Mouse (Mus musculus) heart, embryonic 16.5 days (tissue): ENCODE data around the gene Hcn2. TPM values are rescaled to one million over a fixed set of nuclear protein-coding genes. Genes with fewer than 3 reads are reported as not detected.
A peak's percentile ranks its signal among the peaks of the same experiment; 100 is the strongest.
"Not testable (repeated sequence)": the region's sequence is repeated elsewhere in the genome, so short reads cannot be mapped to it uniquely, and the experiment has no call there.

Source experiments
- ATAC-seq: fragments of 200-750 bp; cut with Nextera tagmentation; replicated peaks from 2 replicates; pipeline ENCODE4 v1.8.0; 2017; ENCODE audit warnings: moderate number of reproducible peaks; ENCODE audit not compliant: insufficient read depth, low FRiP score; ENCODE audit errors: extremely low read depth
- H3K27ac ChIP-seq: fragments of 300-500 bp; sonication (generic); 2 replicates; pipeline ENCODE4 v1.5.1; 2014; ENCODE audit warnings: mild to moderate bottlenecking, low read length, control low read depth, moderate library complexity
- H3K27me3 ChIP-seq: fragments of 300-500 bp; sonication (generic); 2 replicates; pipeline ENCODE4 v1.6.1; 2014; ENCODE audit warnings: low read length, mixed read lengths; ENCODE audit not compliant: control insufficient read depth, insufficient read depth
- H3K36me3 ChIP-seq: fragments of 300-500 bp; sonication (generic); 2 replicates; pipeline ENCODE4 v1.6.1; 2014; ENCODE audit not compliant: control insufficient read depth, insufficient read depth
- H3K4me1 ChIP-seq: fragments of 300-500 bp; sonication (generic); 2 replicates; pipeline ENCODE4 v1.6.1; 2014; ENCODE audit warnings: low read length, mixed read lengths; ENCODE audit not compliant: control insufficient read depth, insufficient read depth
- H3K4me2 ChIP-seq: fragments of 300-500 bp; sonication (generic); 2 replicates; pipeline ENCODE4 v1.6.1; 2014; ENCODE audit warnings: low read depth, mild to moderate bottlenecking, control low read depth, low read length
- H3K4me3 ChIP-seq: fragments of 300-500 bp; sonication (generic); 2 replicates; pipeline ENCODE4 v1.5.1; 2014; ENCODE audit warnings: mild to moderate bottlenecking, control low read depth, low read length
- H3K9ac ChIP-seq: fragments of 300-500 bp; sonication (generic); 2 replicates; pipeline ENCODE4 v1.6.1; 2014; ENCODE audit warnings: low read length, control low read depth
- H3K9me3 ChIP-seq: fragments of 300-500 bp; sonication (generic); replicated peaks from 2 replicates; pipeline ENCODE4 v1.6.1; 2016; ENCODE audit warnings: low read length; ENCODE audit not compliant: control insufficient read depth
- WGBS: fragments of 180-500 bp; shearing (Covaris S2); extraction: QIAGEN DNeasy Blood & Tissue Kit; methylation state at CpG from one replicate; pipeline ENCODE4 v1.1.7; 2014; 5-methylcytosine and 5-hydroxymethylcytosine counted together
- polyA plus RNA-seq: library from polyadenylated mRNA; unstranded; fragments of >200 nt; fragmentation: Nextera tagmentation; extraction: Ambion mirVana; gene quantifications from 2 replicates; pipeline ENCODE4 v1.2.1, GENCODE M21; 2015

Gene Hcn2
- polyA plus RNA-seq, 1 experiment from 2014 or later = not detected

DNA sequence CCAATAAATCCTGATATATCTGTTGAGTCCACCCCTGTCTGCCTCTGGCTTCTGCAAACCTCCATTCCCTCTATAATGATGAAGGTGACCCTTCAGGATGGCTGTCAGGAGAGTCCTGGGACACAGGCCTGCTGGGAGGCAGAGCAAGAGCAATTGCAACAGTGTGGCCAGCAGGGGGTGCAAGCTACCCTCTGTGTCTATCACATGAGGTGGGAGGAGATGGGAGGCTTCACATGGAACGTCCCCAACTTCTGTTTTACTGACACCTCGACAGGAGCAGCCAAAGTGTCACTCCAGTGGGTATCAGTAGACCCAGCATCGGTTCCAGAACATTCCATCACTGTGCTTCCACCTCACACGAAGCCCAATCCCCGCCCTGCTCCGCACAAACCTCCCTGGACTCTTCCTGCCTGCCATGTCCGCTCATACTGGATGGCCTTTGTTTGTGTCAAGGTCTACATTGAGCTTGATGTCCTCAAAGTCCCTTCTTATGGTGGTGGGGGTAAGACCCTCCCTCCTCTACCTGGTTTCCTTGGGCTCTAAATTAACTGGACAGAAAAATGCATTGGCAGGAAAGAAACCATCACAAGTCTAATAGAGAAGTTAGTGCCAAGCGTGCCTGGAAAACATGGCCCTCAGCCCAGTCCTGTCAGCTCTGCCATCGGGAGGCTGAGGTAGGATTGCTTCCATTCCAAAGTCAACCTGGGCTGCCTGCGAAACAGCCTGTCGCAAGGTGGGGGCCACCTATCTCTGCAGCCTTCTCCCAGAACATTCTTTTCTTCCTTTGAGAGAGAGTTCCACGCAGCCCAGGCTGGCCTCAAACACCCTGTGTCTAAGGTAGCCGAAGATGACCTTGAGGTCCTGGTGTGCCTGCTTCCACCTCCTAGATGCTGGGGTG, 21.0 kb upstream of the Hcn2 start:
- peak overlapping the region; percentile 84 for H3K27ac ChIP-seq
- no peak overlapping the region for H3K4me2 ChIP-seq
- no peak overlapping the region for H3K4me3 ChIP-seq
- H3K9me3 ChIP-seq = no peaks in the 10 kb centered on the region; the same call in 1 of the 2 replicates
- H3K36me3 ChIP-seq = no peaks in the 10 kb centered on the region
- H3K9ac ChIP-seq = peak overlapping the region; percentile 24
- peak; percentile 56; the same call in 1 of the 2 replicates for ATAC-seq
- peaks cover 24% of the 10 kb centered on the region for H3K4me1 ChIP-seq
- WGBS = 50% methylated on average over 13 of the region's 13 CpGs
- no peaks in the 10 kb centered on the region for H3K27me3 ChIP-seq

DNA sequence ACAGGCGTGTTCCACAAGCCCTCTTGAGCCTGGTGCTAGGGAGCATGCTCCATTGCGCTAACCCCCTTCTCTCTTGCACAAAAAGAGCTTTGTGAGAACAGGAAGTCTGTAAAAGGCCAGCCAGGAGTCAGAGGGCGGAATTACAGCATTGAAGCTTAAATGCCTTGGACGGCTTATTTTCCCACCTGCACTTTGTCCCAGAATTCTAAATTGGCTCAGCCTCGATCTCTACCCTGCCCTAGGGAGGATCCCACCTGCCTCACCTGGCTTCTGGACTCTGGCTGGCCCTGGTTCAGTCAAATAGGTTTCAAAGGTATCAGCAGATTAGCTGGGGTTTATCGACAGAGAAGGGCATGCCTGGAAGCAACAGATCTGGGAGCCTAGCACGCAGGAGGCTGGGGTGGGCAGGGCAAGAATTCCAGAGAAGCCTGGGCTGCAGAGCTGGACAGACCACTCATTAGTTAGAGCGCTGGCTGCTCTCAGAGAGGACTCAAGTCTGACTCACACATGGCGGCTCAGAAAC, 20.2 kb upstream of the Hcn2 start:
- no peak overlapping the region for H3K4me3 ChIP-seq
- peak overlapping the region; percentile 84 for H3K27ac ChIP-seq
- peak; percentile 24; the same call in 1 of the 2 replicates for ATAC-seq
- H3K4me2 ChIP-seq = peak overlapping the region; percentile 13; the same call in 1 of the 2 replicates
- peak overlapping the region; percentile 22; the same call in 1 of the 2 replicates for H3K9ac ChIP-seq
- no peaks in the 10 kb centered on the region; the same call in 1 of the 2 replicates for H3K9me3 ChIP-seq
- WGBS = 39% methylated on average over 9 of the region's 9 CpGs
- no peaks in the 10 kb centered on the region for H3K27me3 ChIP-seq
- H3K36me3 ChIP-seq = no peaks in the 10 kb centered on the region
- H3K4me1 ChIP-seq = peaks cover 28% of the 10 kb centered on the region

DNA sequence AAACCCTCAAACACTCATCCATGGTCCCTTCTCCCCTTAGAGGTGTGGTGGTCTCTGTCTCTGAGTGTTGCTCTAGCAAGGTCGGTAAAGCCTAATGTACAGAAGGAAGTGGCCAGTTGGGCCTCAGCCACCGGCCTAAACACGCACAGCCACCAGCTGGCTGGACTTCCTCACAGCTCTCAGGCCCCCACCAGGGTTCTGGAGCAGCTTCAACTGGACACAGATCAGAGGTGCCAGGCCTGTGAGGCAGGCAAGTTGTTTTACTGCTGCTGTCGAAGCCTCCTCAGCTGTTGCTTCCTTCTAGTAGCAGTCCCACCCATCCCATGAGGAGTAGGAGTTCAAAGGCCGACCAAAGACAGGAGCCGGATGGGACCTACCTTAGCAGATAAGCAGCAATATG, 18.5 kb upstream of the Hcn2 start:
- Histone ChIP-seq H3K9me3 (no peaks in the 10 kb centered on the region), H3K27ac (no peak overlapping the region), H3K4me2 (no peak overlapping the region), H3K9ac (no peak overlapping the region), H3K4me1 (peaks cover 37% of the 10 kb centered on the region), H3K27me3 (no peaks in the 10 kb centered on the region), H3K4me3 (no peak overlapping the region), H3K36me3 (no peaks in the 10 kb centered on the region)
- no peak for ATAC-seq
- WGBS = 69% methylated on average over 6 of the region's 6 CpGs

DNA sequence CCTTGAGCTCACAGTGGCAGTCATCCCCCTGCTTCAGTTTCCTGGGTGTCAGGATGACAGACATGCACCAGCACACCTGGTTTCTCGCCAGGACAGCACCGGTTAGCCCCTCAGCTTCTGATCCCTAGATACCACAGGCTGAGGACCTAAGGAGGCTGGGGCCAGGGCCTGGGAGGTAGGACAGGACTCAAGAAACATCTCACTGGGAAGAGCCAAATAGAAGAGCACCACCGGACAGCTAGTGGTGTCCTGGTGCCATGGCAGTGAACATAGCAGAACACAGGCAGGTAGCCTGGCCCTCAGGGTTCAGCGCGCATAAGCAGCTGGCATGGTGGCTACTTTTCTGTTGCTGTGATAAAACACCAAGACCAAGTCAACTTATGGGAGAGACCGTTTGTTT, 18.0 kb upstream of the Hcn2 start:
- peaks cover 37% of the 10 kb centered on the region for H3K4me1 ChIP-seq
- no peaks in the 10 kb centered on the region for H3K9me3 ChIP-seq
- no peak overlapping the region for H3K4me2 ChIP-seq
- H3K9ac ChIP-seq = no peak overlapping the region
- no peaks in the 10 kb centered on the region for H3K36me3 ChIP-seq
- H3K27me3 ChIP-seq = no peaks in the 10 kb centered on the region
- ATAC-seq = no peak
- WGBS = 87% methylated on average over 6 of the region's 6 CpGs
- H3K4me3 ChIP-seq = no peak overlapping the region
- H3K27ac ChIP-seq = no peak overlapping the region

DNA sequence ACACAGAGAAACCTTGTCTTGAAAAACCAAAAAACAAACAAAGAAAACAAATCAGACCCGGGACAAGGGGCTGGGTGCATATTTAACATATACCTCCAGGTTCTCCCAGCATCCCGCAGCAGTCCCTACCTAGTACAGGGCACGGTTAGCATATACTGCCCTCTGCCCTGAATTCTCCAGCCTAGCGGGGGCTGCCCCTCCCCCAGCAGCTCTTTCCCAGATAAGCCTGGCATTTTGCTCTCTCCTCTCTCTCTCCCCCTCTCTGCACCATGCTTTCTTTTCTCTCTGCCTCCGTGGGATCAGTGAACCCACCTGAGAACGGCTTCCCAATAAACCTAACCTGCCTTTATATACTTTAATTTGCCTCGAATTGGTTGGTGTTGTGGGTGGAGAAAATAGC, 15.8 kb upstream of the Hcn2 start:
- no peak for ATAC-seq

DNA sequence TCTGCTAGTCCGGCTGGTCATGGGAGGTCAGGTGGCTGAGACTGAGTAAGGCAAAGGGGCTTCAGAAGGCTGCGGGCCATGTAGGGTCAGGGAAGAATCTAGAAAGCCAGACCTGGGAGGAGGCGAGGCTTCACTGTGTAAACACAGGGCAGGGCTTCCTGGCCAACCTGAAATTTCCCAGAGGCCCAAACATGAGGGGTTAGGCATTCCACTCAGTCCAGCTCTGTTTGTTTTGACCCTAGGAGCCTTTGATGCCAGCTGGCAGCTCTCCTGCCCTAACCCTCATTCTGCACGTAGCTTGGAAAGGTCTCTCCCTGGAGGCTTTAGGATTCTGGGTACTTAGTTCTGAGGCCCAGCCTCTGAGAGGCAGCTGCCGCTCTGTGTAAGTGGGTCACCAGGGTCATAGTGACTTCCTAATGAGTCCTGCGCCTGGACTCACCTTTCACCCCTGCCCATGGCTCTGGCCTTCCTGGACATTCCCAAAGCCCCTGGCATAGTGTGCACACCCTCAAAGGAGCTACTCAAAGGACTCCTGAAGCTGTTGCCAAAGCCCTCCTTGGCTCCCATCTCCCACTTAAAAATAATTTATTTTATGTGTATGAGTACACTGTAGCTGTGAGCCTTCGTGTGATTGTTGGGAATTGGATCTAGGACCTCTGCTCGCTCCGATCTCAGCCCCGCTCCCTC, 14.8 kb upstream of the Hcn2 start:
- no peaks in the 10 kb centered on the region for H3K27me3 ChIP-seq
- peaks cover 30% of the 10 kb centered on the region for H3K4me1 ChIP-seq
- H3K27ac ChIP-seq = peak overlapping the region; percentile 80
- no peak overlapping the region for H3K4me3 ChIP-seq
- ATAC-seq = peak; percentile 8; the same call in 1 of the 2 replicates
- H3K4me2 ChIP-seq = no peak overlapping the region
- 45% methylated on average over 10 of the region's 10 CpGs for WGBS
- H3K9me3 ChIP-seq = no peaks in the 10 kb centered on the region
- H3K36me3 ChIP-seq = no peaks in the 10 kb centered on the region
- H3K9ac ChIP-seq = peak overlapping the region; percentile 50

More for the DNA sequence above, 15.8 kb upstream of the Hcn2 start:
- Histone ChIP-seq H3K27me3 (no peaks in the 10 kb centered on the region), H3K4me2 (peak overlapping the region; percentile 27; the same call in 1 of the 2 replicates), H3K4me1 (peaks cover 29% of the 10 kb centered on the region), H3K9ac (peak overlapping the region; percentile 30; the same call in 1 of the 2 replicates), H3K4me3 (no peak overlapping the region), H3K36me3 (no peaks in the 10 kb centered on the region), H3K27ac (peak overlapping the region; percentile 80), H3K9me3 (no peaks in the 10 kb centered on the region)
- 28% methylated on average over 7 of the region's 7 CpGs for WGBS

DNA sequence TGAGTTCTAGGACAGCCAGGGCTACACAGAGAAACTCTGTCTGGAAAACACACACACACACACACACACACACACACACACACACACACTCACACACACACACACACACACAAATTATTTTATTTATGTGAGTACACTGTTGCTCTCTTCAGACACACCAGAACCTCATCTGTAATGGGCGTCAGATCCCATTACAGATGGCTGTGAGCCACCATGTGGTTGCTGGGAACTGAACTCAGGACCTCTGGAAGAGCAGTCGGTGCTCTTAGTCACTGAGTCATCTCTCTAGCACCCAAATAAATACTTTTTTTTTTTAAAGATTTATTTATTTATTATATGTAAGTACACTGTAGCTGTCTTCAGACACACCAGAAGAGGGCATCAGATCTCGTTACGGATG, 13.5 kb upstream of the Hcn2 start:
- H3K27me3 ChIP-seq, H3K27ac ChIP-seq, H3K4me3 ChIP-seq, H3K9ac ChIP-seq, H3K9me3 ChIP-seq, H3K36me3 ChIP-seq, H3K4me2 ChIP-seq, ATAC-seq: not testable (repeated sequence)
- H3K4me1 ChIP-seq = peaks cover 42% of the 10 kb centered on the region
- 80% methylated on average over 3 of the region's 4 CpGs for WGBS

DNA sequence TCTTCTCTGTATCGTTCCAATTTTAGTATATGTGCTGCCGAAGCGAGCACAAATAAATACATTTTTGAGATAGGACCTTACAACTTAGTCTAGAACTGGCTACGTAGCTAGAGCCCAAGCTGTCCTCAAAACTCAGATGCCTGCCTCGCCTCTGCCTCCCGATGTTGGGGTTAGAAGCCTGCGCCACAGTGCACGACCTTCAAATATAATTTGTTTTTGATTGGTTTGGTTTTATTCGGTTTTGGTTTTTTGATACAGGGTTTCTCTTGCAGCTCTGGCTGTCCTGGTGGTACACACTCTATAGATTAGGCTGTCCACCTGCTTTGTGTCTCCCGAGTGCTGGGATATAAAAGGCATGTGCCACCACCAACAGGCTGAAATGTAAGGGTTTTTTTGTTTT, 12.9 kb upstream of the Hcn2 start:
- 76% methylated on average over 10 of the region's 10 CpGs for WGBS
- H3K9me3 ChIP-seq = no peaks in the 10 kb centered on the region
- H3K4me2 ChIP-seq = peak overlapping the region; percentile 66
- no peak overlapping the region; the same call in 1 of the 2 replicates for H3K4me3 ChIP-seq
- no peaks in the 10 kb centered on the region for H3K27me3 ChIP-seq
- H3K9ac ChIP-seq = peak overlapping the region; percentile 69
- peaks cover 47% of the 10 kb centered on the region for H3K4me1 ChIP-seq
- no peak for ATAC-seq
- peak overlapping the region; percentile 58 for H3K27ac ChIP-seq
- H3K36me3 ChIP-seq = peaks cover 3% of the 10 kb centered on the region; the same call in 1 of the 2 replicates
